Mouse (Mus musculus): ENCODE measurements at regions not wholly inside any gene's neighbourhood (a gene's known extent, or its start where the extent isn't known, plus 50 kb on each side); places are given as distances from the start of the nearest gene placed in this dataset.
"Not testable (repeated sequence)": the region's sequence is repeated elsewhere in the genome, so short reads cannot be mapped to it uniquely, and the experiment has no call there.

DNA sequence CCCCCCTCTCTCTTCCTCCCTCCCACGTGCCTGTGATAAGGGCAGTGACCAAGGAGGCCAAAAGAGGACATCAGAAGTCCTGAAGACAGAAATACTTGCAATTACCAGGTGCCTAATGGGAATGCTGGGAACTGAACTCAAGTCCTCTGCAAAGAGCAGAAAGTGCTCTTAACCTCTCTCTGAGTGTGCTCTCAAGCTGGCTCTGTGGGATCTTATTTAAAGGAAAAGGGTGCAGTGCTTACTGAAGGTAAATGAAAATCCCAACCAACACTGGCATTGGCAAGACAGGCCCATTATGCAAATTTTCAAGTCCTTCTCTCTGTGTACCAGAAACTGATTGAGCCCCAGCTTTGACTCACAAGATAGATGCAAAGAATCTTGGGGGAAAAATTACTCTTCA lies 555.6 kb downstream of the Synb start:
- Histone ChIP-seq H3K9ac (ENCODE audit: control insufficient read depth, low read depth, low read length, poor library complexity, severe bottlenecking) (no peak overlapping the region), H3K9me3 (replicated peaks; ENCODE audit: insufficient read depth, low read length) (no peaks in the 10 kb centered on the region), H3K36me3 (ENCODE audit: control insufficient read depth in 1 of 2, insufficient read depth in 2 of 2, low read length in 2 of 2) (no peaks in the 10 kb centered on the region), H3K27ac (ENCODE audit: control insufficient read depth, low read depth, low read length) (no peak overlapping the region), H3K4me1 (ENCODE audit: control insufficient read depth in 1 of 2, insufficient read depth in 2 of 2, low read length in 2 of 2) (no peaks in the 10 kb centered on the region), H3K79me2 (ENCODE audit: control insufficient read depth, insufficient read depth, low read length, poor library complexity) (no peaks in the 10 kb centered on the region), H3K27me3 (ENCODE audit: control insufficient read depth in 1 of 2, insufficient read depth in 2 of 2, low read length in 2 of 2) (no peaks in the 10 kb centered on the region), H3K4me3 (ENCODE audit: control insufficient read depth in 1 of 2, insufficient read depth in 1 of 2, low read depth in 2 of 2, low read length in 2 of 2) (no peak overlapping the region)
- DNase-seq (ENCODE audit: low read depth, low spot score), result no peak
- TF ChIP-seq MYB (IDR thresholded peaks at IDR 0.05; ENCODE audit: low read depth, low read length) (no peak), BHLHE40 (IDR thresholded peaks at IDR 0.05; ENCODE audit: borderline replicate concordance, low read depth, low read length) (no peak), MXI1 (IDR thresholded peaks at IDR 0.05; ENCODE audit: low read depth, low read length) (no peak), USF1 (IDR thresholded peaks at IDR 0.05; ENCODE audit: low read depth, low read length) (no peak), NELFE (IDR thresholded peaks at IDR 0.05; ENCODE audit: low read depth, low read length) (no peak), RAD21 (IDR thresholded peaks at IDR 0.05; ENCODE audit: low read depth, low read length) (no peak), CHD2 (IDR thresholded peaks at IDR 0.05; ENCODE audit: low read length) (no peak), GABPA (IDR thresholded peaks at IDR 0.05; ENCODE audit: low read depth, low read length) (no peak), MEF2A (IDR thresholded peaks at IDR 0.05; ENCODE audit: extremely low read depth, insufficient replicate concordance, low read depth, low read length, poor library complexity, severe bottlenecking) (no peak), EP300 (IDR thresholded peaks at IDR 0.05; ENCODE audit: low read depth in 1 of 2, low read length in 2 of 2) (no peak), ELF1 (IDR thresholded peaks at IDR 0.05; ENCODE audit: low read depth, low read length) (no peak), ZKSCAN1 (IDR thresholded peaks at IDR 0.05; ENCODE audit: low read depth, low read length) (no peak), CTCF (IDR thresholded peaks at IDR 0.05 in 2 of 3, conservative IDR thresholded peaks at IDR 0.05 in 1 of 3; ENCODE audit: control insufficient read depth in 1 of 3, insufficient read depth in 1 of 3, low read depth in 2 of 3, low read length in 3 of 3, poor library complexity in 1 of 3, severe bottlenecking in 1 of 3) (no peak), RCOR1 (IDR thresholded peaks at IDR 0.05; ENCODE audit: low read depth, low read length) (no peak), GATA1 (IDR thresholded peaks at IDR 0.05; ENCODE audit: low read depth, low read length) (no peak)

DNA sequence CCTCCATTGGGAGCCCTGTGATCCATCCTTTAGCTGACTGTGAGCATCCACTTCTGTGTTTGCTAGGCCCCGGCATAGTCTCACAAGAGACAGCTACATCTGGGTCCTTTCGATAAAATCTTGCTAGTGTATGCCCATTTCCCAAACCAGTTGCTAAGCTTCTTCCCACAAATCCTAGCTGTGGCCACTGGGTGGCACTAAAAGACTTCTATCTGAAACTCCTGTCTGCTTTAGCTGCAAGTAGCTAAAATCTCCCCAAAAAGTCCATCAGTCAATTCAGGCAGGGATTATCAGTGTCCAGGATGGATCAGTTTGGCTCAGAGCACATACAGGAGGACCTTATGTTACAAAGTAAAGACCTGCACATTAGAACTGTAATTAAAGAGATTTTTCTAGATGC lies 558.3 kb downstream of the Synb start:
- H3K4me1 ChIP-seq (ENCODE audit: control insufficient read depth in 1 of 2, insufficient read depth in 2 of 2, low read length in 2 of 2); H3K27ac ChIP-seq (ENCODE audit: control insufficient read depth, low read depth, low read length); H3K27me3 ChIP-seq (ENCODE audit: control insufficient read depth in 1 of 2, insufficient read depth in 2 of 2, low read length in 2 of 2); H3K79me2 ChIP-seq (ENCODE audit: control insufficient read depth, insufficient read depth, low read length, poor library complexity); H3K36me3 ChIP-seq (ENCODE audit: control insufficient read depth in 1 of 2, insufficient read depth in 2 of 2, low read length in 2 of 2); H3K9ac ChIP-seq (ENCODE audit: control insufficient read depth, low read depth, low read length, poor library complexity, severe bottlenecking); H3K9me3 ChIP-seq (replicated peaks; ENCODE audit: insufficient read depth, low read length); H3K4me3 ChIP-seq (ENCODE audit: control insufficient read depth in 1 of 2, insufficient read depth in 1 of 2, low read depth in 2 of 2, low read length in 2 of 2): not testable (repeated sequence)
- DNase-seq (ENCODE audit: low read depth, low spot score), result peak; percentile 17
- TF ChIP-seq CTCF (IDR thresholded peaks at IDR 0.05 in 2 of 3, conservative IDR thresholded peaks at IDR 0.05 in 1 of 3; ENCODE audit: control insufficient read depth in 1 of 3, insufficient read depth in 1 of 3, low read depth in 2 of 3, low read length in 3 of 3, poor library complexity in 1 of 3, severe bottlenecking in 1 of 3), result peak in 1 of 3 experiments; percentile 9; a peak in 1 of 6 replicates

DNA sequence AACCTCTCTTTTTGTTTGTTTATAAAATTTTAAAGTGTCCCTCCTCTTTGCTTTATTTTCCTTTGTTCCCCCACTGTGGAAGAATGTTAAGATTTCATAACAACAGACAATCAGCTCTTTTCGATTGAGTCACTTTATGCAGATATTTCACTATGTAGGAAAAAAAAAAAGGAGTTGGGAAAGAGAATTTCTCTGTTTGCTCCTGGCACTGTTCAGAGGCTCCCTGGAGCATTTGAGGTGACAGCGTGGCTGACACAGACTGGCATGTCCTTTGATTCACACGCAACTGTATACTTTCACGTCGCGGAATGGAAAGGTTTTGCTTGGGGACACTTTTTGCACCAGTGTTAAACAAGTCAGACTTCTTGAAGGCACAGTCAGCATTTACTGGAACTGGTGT lies 572.9 kb downstream of the Synb start:
- Histone ChIP-seq H3K79me2 (ENCODE audit: control insufficient read depth, insufficient read depth, low read length, poor library complexity) (no peaks in the 10 kb centered on the region), H3K27ac (ENCODE audit: control insufficient read depth, low read depth, low read length) (no peak overlapping the region), H3K4me1 (ENCODE audit: control insufficient read depth in 1 of 2, insufficient read depth in 2 of 2, low read length in 2 of 2) (no peaks in the 10 kb centered on the region), H3K27me3 (ENCODE audit: control insufficient read depth in 1 of 2, insufficient read depth in 2 of 2, low read length in 2 of 2) (no peaks in the 10 kb centered on the region), H3K9me3 (replicated peaks; ENCODE audit: insufficient read depth, low read length) (no peaks in the 10 kb centered on the region), H3K4me3 (ENCODE audit: control insufficient read depth in 1 of 2, insufficient read depth in 1 of 2, low read depth in 2 of 2, low read length in 2 of 2) (no peak overlapping the region), H3K36me3 (ENCODE audit: control insufficient read depth in 1 of 2, insufficient read depth in 2 of 2, low read length in 2 of 2) (no peaks in the 10 kb centered on the region), H3K9ac (ENCODE audit: control insufficient read depth, low read depth, low read length, poor library complexity, severe bottlenecking) (no peak overlapping the region)
- TF ChIP-seq POLR2AphosphoS2 (IDR thresholded peaks at IDR 0.05; ENCODE audit: low read length), result no peak
- no peak for TF ChIP-seq GATA1 (IDR thresholded peaks at IDR 0.05; ENCODE audit: low read depth, low read length)
- TF ChIP-seq MAZ (IDR thresholded peaks at IDR 0.05; ENCODE audit: low read depth, low read length), result no peak
- no peak for TF ChIP-seq ZC3H11A (IDR thresholded peaks at IDR 0.05; ENCODE audit: low read depth, low read length)
- TF ChIP-seq USF1 (IDR thresholded peaks at IDR 0.05; ENCODE audit: low read depth, low read length), result no peak
- TF ChIP-seq USF2 (IDR thresholded peaks at IDR 0.05; ENCODE audit: borderline replicate concordance in 1 of 2, insufficient read depth in 1 of 2, low read depth in 1 of 2, low read length in 2 of 2), result no peak
- no peak for TF ChIP-seq JUND (IDR thresholded peaks at IDR 0.05; ENCODE audit: low read depth, low read length)
- TF ChIP-seq RCOR1 (IDR thresholded peaks at IDR 0.05; ENCODE audit: low read depth, low read length), result no peak
- TF ChIP-seq CTCF (IDR thresholded peaks at IDR 0.05 in 2 of 3, conservative IDR thresholded peaks at IDR 0.05 in 1 of 3; ENCODE audit: control insufficient read depth in 1 of 3, insufficient read depth in 1 of 3, low read depth in 2 of 3, low read length in 3 of 3, poor library complexity in 1 of 3, severe bottlenecking in 1 of 3), result no peak
- no peak for TF ChIP-seq TCF12 (IDR thresholded peaks at IDR 0.05; ENCODE audit: low read depth, low read length)
- no peak for TF ChIP-seq ZMIZ1 (IDR thresholded peaks at IDR 0.05; ENCODE audit: low read depth, low read length)
- no peak for TF ChIP-seq GABPA (IDR thresholded peaks at IDR 0.05; ENCODE audit: low read depth, low read length)
- no peak for TF ChIP-seq EP300 (IDR thresholded peaks at IDR 0.05; ENCODE audit: low read depth in 1 of 2, low read length in 2 of 2)
- no peak for TF ChIP-seq CHD2 (IDR thresholded peaks at IDR 0.05; ENCODE audit: low read length)
- TF ChIP-seq UBTF (IDR thresholded peaks at IDR 0.05; ENCODE audit: borderline replicate concordance, insufficient read depth, low read depth, low read length), result no peak
- no peak for TF ChIP-seq MYC (IDR thresholded peaks at IDR 0.05; ENCODE audit: low read depth, low read length)
- DNase-seq (ENCODE audit: low read depth, low spot score), result no peak

Data from MEL (cell line).